Mouse (Mus musculus) liver, embryonic 14.5 days (tissue): Measurements from ENCODE around the gene Lcmt1. TPM values are rescaled to one million over a fixed set of nuclear protein-coding genes. Genes with fewer than 3 reads are reported as not detected.
A peak's percentile ranks its signal among the peaks of the same experiment; 100 is the strongest.

Source experiments
- ATAC-seq: fragments of 200-750 bp; cut with Nextera tagmentation; 2 replicates; pipeline ENCODE4 v1.8.0; 2017; ENCODE audit warnings: moderate number of reproducible peaks, mild to moderate bottlenecking, moderate library complexity; ENCODE audit not compliant: insufficient read depth
- DNase-seq, 3 experiments: peaks; one replicate each; pipeline ENCODE4 v3.0.0-alpha.2; 2012 to 2013; ENCODE audit warnings: low read depth in 3 of 3, low spot score in 3 of 3
- H3K27ac ChIP-seq: fragments of 300-500 bp; sonication (generic); 2 replicates; pipeline ENCODE4 v1.5.1; 2014; ENCODE audit warnings: moderate library complexity, mild to moderate bottlenecking, control low read depth, inconsistent platforms
- H3K27me3 ChIP-seq: fragments of 300-500 bp; sonication (generic); 2 replicates; pipeline ENCODE4 v1.6.1; 2014; ENCODE audit warnings: mild to moderate bottlenecking, low read length, moderate library complexity; ENCODE audit not compliant: control insufficient read depth, insufficient read depth
- H3K36me3 ChIP-seq: fragments of 300-500 bp; sonication (generic); replicated peaks from 2 replicates; pipeline ENCODE4 v1.6.1; 2014; ENCODE audit warnings: low read depth; ENCODE audit not compliant: control insufficient read depth, insufficient read depth
- H3K4me1 ChIP-seq, 2 experiments: fragments of 200-500 bp in 1 of 2; fragments of 300-500 bp in 1 of 2; sonication (generic) in 1 of 2; replicated peaks; 2 replicates each; pipeline ENCODE4 v1.6.1; 2012 to 2014; ENCODE audit warnings: antibody characterized with exemption in 1 of 2, inconsistent platforms in 1 of 2, low read length in 1 of 2; ENCODE audit not compliant: control insufficient read depth in 2 of 2, insufficient read depth in 2 of 2
- H3K4me2 ChIP-seq: fragments of 300-500 bp; sonication (generic); 2 replicates; pipeline ENCODE4 v1.6.1; 2014; ENCODE audit warnings: low read depth, mild to moderate bottlenecking, control low read depth, moderate library complexity
- H3K4me3 ChIP-seq, 2 experiments: fragments of 200-500 bp in 1 of 2; fragments of 300-500 bp in 1 of 2; sonication (generic) in 1 of 2; 2 replicates each; pipeline ENCODE4 v1.5.1; 2012 to 2014; ENCODE audit warnings: low read depth in 2 of 2, low read length in 2 of 2, mild to moderate bottlenecking in 2 of 2, control low read depth in 1 of 2, inconsistent platforms in 1 of 2, moderate library complexity in 1 of 2; ENCODE audit not compliant: insufficient read depth in 1 of 2
- H3K9ac ChIP-seq: fragments of 300-500 bp; sonication (generic); replicated peaks from 2 replicates; pipeline ENCODE4 v1.6.1; 2014; ENCODE audit warnings: mild to moderate bottlenecking, control low read depth, moderate library complexity
- H3K9me3 ChIP-seq: fragments of 300-500 bp; sonication (generic); 2 replicates; pipeline ENCODE4 v1.6.1; 2016; ENCODE audit warnings: low read length, mixed read lengths; ENCODE audit not compliant: control insufficient read depth
- CTCF ChIP-seq: IDR thresholded peaks from 2 replicates; pipeline ENCODE4 v1.5.1; 2016; ENCODE audit warnings: antibody characterized with exemption, low read depth, control low read depth
- EP300 ChIP-seq: IDR thresholded peaks from 2 replicates; pipeline ENCODE4 v1.6.1; 2016; ENCODE audit warnings: antibody characterized with exemption, low read depth
- WGBS: fragments of 180-500 bp; shearing (Covaris S2); extraction: QIAGEN DNeasy Blood & Tissue Kit; methylation state at CpG from one replicate; pipeline ENCODE4 v1.1.7; 2014; ENCODE audit not compliant: insufficient replicate concordance; 5-methylcytosine and 5-hydroxymethylcytosine counted together
- polyA plus RNA-seq, 2 experiments: library from polyadenylated mRNA; depleted of rRNA in 1 of 2; stranded (reverse) in 1 of 2; unstranded in 1 of 2; fragments of >200 nt; fragmentation: Nextera tagmentation in 1 of 2; extraction: Ambion mirVana in 1 of 2; gene quantifications; 2 replicates each; pipeline versions ENCODE4 v1.2.1 to v1.2.3; 2012 to 2014

Lcmt1 gene
- polyA plus RNA-seq, 2 experiments: 18.6 to 23.6 TPM

DNA sequence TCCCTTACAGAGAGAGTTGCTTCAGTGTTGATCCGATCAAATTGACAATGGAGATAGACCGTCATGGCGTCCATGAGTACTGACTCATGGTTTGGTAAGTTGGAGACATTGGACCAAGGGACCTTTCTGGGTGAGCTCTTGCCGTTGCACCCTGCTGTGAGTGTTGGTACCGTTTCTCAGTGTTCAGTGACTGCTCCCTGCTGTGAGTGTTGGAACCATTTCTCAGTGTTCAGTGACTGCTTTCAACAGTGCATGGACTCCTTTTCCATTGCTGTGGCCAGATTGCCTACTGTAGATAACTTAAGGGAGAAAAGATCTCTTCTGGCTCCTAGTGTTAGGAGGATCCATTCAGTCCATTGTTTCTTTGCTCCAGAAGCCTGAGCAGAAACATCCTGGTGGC, 27.3 kb downstream of the Lcmt1 start:
- H3K9me3 ChIP-seq: no peaks in the 10 kb centered on the region
- no peak for ATAC-seq

DNA sequence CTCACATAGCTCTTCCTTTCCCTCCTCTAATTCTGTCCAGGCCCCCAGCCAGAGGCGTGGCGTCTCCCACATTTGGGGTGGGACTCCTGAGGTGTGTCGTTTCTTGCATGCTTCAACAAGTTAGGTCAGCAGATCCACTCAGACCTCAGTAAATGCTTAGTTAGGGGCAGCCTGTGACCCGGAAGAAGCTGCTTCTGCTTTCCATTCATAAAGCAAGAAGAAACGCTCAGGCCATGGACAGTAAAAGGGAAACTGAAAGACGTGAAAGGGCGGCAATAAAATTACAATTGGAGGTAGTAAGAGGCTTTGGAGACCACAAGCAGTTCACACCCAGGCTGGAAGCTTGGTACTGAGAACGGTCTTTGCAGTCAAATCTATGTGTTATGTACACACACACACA, 27.8 kb downstream of the Lcmt1 start:
- Histone ChIP-seq H3K9ac (no peak overlapping the region), H3K36me3 (peaks cover 4% of the 10 kb centered on the region; the same call in 1 of the 2 replicates), H3K4me1 (0 out of 4 replicates have a peak, but pooled peaks cover 0 to 2% of the 10 kb centered on the region in 2 experiments), H3K27me3 (no peaks in the 10 kb centered on the region), H3K27ac (no peak overlapping the region), H3K4me2 (no peak overlapping the region), H3K4me3 (no peak overlapping the region), H3K9me3 (no peaks in the 10 kb centered on the region)
- ATAC-seq (no peak), DNase-seq (no peak)
- no peak for TF ChIP-seq EP300
- no peak for TF ChIP-seq CTCF
- 55% methylated on average over 8 of the region's 8 CpGs for WGBS

More for the DNA sequence above, 27.3 kb downstream of the Lcmt1 start:
- H3K4me2 ChIP-seq: no peak overlapping the region
- H3K4me3 ChIP-seq: no peak overlapping the region
- DNase-seq: no peak
- 0 out of 4 replicates have a peak, but pooled peaks cover 0 to 2% of the 10 kb centered on the region in 2 experiments for H3K4me1 ChIP-seq
- no peak overlapping the region for H3K9ac ChIP-seq
- H3K27ac ChIP-seq: no peak overlapping the region
- no peak for TF ChIP-seq EP300
- TF ChIP-seq CTCF: no peak
- 74% methylated on average over 5 of the region's 5 CpGs for WGBS
- H3K27me3 ChIP-seq: no peaks in the 10 kb centered on the region
- no peaks in the 10 kb centered on the region for H3K36me3 ChIP-seq

DNA sequence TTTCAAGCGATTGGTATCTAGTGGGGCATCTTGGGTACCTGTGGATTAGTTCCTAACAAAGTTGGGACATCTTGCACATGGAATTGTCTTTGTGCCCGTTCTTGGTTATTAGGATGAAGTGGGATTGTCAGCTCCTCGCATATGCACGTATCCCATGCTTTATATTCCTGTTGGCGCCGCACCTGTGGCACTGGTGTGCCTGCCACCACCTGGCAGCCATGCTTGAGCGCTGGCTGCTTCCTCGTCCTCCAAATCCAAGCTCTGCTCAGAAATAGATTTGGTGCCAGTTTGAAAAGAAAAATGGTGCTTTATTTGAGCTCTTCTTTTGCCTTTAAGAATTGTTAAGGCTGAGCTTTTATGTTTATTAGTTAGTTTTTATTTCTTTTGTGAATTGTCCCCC, 28.3 kb downstream of the Lcmt1 start:
- Histone ChIP-seq H3K4me3 (no peak overlapping the region), H3K4me2 (no peak overlapping the region), H3K27me3 (no peaks in the 10 kb centered on the region), H3K27ac (no peak overlapping the region), H3K36me3 (peaks cover 5% of the 10 kb centered on the region; the same call in 1 of the 2 replicates), H3K9me3 (no peaks in the 10 kb centered on the region), H3K9ac (no peak overlapping the region), H3K4me1 (0 out of 4 replicates have a peak, but pooled peaks cover 0 to 2% of the 10 kb centered on the region in 2 experiments)
- DNase-seq: no peak
- ATAC-seq: no peak
- TF ChIP-seq EP300 (no peak), CTCF (no peak)
- 78% methylated on average over 8 of the region's 8 CpGs for WGBS

DNA sequence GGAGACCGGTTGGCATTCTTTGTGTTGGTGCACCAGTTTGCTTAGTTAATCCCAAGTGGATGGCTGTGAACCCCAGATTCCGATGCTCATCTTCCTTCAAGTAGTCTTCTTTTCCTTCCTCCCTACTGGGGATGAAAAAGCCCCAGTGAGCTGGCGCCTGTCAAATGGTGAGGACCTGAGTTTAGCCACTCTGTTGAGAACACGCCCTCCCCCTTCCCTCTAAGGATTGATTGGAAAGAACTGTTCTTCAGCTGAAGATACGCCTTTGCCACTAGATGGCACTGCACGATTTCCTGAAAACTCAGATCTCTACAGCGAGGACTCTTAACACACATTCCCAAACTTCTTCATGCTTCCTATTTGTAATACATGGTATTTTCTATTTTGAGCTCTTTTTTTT, 29.2 kb downstream of the Lcmt1 start:
- 25% methylated on average over 7 of the region's 7 CpGs for WGBS
- Histone ChIP-seq H3K27me3 (no peaks in the 10 kb centered on the region), H3K36me3 (peaks cover 5% of the 10 kb centered on the region; the same call in 1 of the 2 replicates), H3K4me1 (0 out of 4 replicates have a peak, but pooled peaks cover 0 to 2% of the 10 kb centered on the region in 2 experiments), H3K4me3 (no peak overlapping the region), H3K4me2 (no peak overlapping the region), H3K9ac (no peak overlapping the region), H3K9me3 (no peaks in the 10 kb centered on the region), H3K27ac (no peak overlapping the region)
- DNase-seq: peak; percentile 36 to 53 (median 46)
- TF ChIP-seq CTCF (peak; percentile 79), EP300 (no peak)
- ATAC-seq: peak; percentile 62; the same call in 1 of the 2 replicates

DNA sequence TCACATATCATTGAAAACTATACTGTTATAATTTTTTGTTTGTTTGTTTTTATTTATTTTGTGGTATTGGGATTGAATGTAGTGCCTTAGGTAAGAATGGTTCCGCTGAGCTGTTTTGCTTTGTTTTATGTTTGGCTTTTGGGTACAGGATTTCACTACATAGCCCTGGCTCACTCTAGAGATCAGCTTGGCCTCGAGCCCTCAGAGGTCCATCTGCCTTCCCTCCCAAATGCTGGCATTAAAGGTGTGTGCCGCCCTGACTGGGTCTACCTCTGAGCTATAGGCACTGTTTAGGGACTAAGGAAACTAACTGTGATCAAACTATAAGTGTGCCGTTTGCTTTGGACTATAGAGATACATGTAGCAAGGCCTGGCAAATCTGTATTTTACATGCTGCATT, 29.7 kb downstream of the Lcmt1 start:
- Histone ChIP-seq H3K9ac (no peak overlapping the region), H3K27me3 (no peaks in the 10 kb centered on the region), H3K9me3 (no peaks in the 10 kb centered on the region), H3K27ac (no peak overlapping the region), H3K36me3 (peaks cover 7% of the 10 kb centered on the region), H3K4me1 (0 out of 4 replicates have a peak, but pooled peaks cover 0 to 2% of the 10 kb centered on the region in 2 experiments), H3K4me3 (no peak overlapping the region), H3K4me2 (no peak overlapping the region)
- DNase-seq (no peak), ATAC-seq (no peak)
- TF ChIP-seq EP300 (no peak), CTCF (no peak)
- 65% methylated on average over 4 of the region's 4 CpGs for WGBS
